Mouse (Mus musculus) embryonic fibroblast, embryonic 13.5 days (primary cell): ENCODE measurements around the gene Lrrk2. TPM values are rescaled to one million over a fixed set of nuclear protein-coding genes. Genes with fewer than 3 reads are reported as not detected.
A peak's percentile ranks its signal among the peaks of the same experiment; 100 is the strongest.

Experiments
- H3K27ac ChIP-seq: 2 replicates; pipeline ENCODE4 v1.5.1; 2012; ENCODE audit warnings: low read length, control low read depth, inconsistent platforms; ENCODE audit not compliant: insufficient read depth
- H3K4me1 ChIP-seq: 2 replicates; pipeline ENCODE4 v1.6.1; 2011; ENCODE audit warnings: low read length; ENCODE audit not compliant: control insufficient read depth, insufficient read depth
- H3K4me3 ChIP-seq: 2 replicates; pipeline ENCODE4 v1.5.1; 2011; ENCODE audit warnings: mild to moderate bottlenecking, control low read depth, low read length; ENCODE audit not compliant: insufficient read depth
- CTCF ChIP-seq: IDR thresholded peaks from 2 replicates; pipeline ENCODE4 v1.5.1; 2011; ENCODE audit warnings: mild to moderate bottlenecking, control low read depth, low read length, moderate library complexity, borderline replicate concordance; ENCODE audit not compliant: insufficient read depth
- POLR2A ChIP-seq: IDR thresholded peaks from 2 replicates; pipeline ENCODE4 v1.6.1; 2011; ENCODE audit warnings: low read depth, mild to moderate bottlenecking, control low read depth, low read length, moderate library complexity
- polyA plus RNA-seq: library from polyadenylated mRNA; stranded (reverse); fragments of >200 nt; gene quantifications from 2 replicates; pipeline ENCODE4 v1.2.4, GENCODE M21; 2011; ENCODE audit warnings: low read depth; ENCODE audit not compliant: missing spikeins, insufficient read length

Gene Lrrk2
- 29.8 and 35.0 TPM in 2 replicates for polyA plus RNA-seq

GRCm38 (mm10) chr15:91672645-91673568 lies at the start of gene Lrrk2:
Gene Lrrk2, plus strand, starts transcription at chr15:91673175.
- H3K4me3 ChIP-seq: peak within 1 kb of the TSS; percentile 53
- H3K4me1 ChIP-seq: peaks cover 2% of the 10 kb centered on the region
- H3K27ac ChIP-seq: peak within 1 kb of the TSS; percentile 50
- TF ChIP-seq CTCF (no peak), POLR2A (peak; percentile 93)

GRCm38 (mm10) chr15:91624475-91624874 lies 48.5 kb upstream of the Lrrk2 start:
- 0 out of 2 replicates have a peak, but pooled peaks cover 5% of the 10 kb centered on the region for H3K4me1 ChIP-seq
- no peak overlapping the region for H3K27ac ChIP-seq
- H3K4me3 ChIP-seq: no peak overlapping the region
- TF ChIP-seq CTCF: no peak
- no peak for TF ChIP-seq POLR2A

GRCm38 (mm10) chr15:91629137-91629536 lies 43.8 kb upstream of the Lrrk2 start:
- peak overlapping the region; percentile 3; the same call in 1 of the 2 replicates for H3K27ac ChIP-seq
- 0 out of 2 replicates have a peak, but pooled peaks cover 5% of the 10 kb centered on the region for H3K4me1 ChIP-seq
- no peak overlapping the region for H3K4me3 ChIP-seq
- TF ChIP-seq CTCF (no peak), POLR2A (no peak)

DNA sequence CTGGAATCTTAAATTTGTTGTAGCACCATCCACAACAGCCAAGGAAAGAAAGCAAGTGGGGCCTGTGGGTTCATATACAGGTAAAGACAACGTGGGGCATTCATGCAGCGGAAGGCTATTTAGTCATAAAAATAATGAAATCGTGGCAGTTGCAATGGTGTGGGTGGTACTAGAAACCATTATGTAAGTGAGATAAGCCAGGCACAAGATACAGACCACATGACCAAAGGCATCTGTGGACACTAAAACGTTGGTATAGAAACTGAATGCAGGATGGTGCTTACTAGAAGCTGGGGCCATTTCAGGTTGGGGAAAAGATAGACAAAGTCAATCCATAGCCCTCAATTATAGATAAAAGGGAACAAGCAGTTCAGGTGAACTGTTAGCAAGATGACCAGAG lies 40.5 kb upstream of the Lrrk2 start:
- no peak for TF ChIP-seq POLR2A
- TF ChIP-seq CTCF: no peak
- no peak overlapping the region for H3K27ac ChIP-seq
- 0 out of 2 replicates have a peak, but pooled peaks cover 5% of the 10 kb centered on the region for H3K4me1 ChIP-seq
- H3K4me3 ChIP-seq: no peak overlapping the region

DNA sequence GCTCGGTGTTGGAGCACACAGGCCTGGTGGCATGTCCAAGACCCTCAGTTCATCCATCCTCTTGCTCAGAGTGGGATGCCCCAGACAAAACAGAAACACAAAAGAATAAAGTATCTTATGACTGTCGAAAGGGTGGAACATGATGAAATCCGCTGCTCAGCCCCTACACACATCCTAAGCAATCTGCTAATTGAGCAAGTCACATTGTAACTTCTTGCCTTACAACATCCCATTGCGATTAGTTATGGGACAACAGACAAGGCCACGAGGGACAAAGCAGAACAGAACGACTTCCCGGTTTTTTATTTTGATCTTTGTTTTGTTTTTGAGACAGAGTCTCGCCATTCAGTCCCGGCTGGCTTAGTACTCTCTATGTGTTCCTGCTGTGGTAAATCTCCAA lies 39.9 kb upstream of the Lrrk2 start:
- Histone ChIP-seq H3K4me3 (no peak overlapping the region), H3K27ac (no peak overlapping the region)
- TF ChIP-seq CTCF (no peak), POLR2A (no peak)

DNA sequence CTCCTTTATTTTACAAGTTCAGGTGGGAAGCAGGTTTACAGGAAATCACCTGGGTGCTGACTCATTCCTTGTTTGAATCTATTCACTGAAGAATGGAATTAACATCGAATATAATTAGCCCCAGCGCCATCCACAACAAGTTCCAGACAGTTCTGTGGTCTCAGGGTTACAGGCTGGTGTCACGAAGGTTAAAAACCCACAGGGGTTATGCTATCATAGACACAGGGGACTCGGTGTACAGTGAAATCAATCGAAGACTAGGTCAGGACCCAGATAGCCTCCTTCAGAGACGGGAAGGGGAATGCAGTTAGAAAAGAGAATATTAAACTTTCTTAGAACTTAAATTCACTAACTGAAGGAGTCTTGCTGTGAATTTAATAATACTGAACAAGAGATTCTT lies 39.2 kb upstream of the Lrrk2 start:
- 0 out of 2 replicates have a peak, but pooled peaks cover 5% of the 10 kb centered on the region for H3K4me1 ChIP-seq
- TF ChIP-seq CTCF: no peak
- TF ChIP-seq POLR2A: no peak

More for the DNA sequence above, 39.9 kb upstream of the Lrrk2 start:
- 0 out of 2 replicates have a peak, but pooled peaks cover 5% of the 10 kb centered on the region for H3K4me1 ChIP-seq

DNA sequence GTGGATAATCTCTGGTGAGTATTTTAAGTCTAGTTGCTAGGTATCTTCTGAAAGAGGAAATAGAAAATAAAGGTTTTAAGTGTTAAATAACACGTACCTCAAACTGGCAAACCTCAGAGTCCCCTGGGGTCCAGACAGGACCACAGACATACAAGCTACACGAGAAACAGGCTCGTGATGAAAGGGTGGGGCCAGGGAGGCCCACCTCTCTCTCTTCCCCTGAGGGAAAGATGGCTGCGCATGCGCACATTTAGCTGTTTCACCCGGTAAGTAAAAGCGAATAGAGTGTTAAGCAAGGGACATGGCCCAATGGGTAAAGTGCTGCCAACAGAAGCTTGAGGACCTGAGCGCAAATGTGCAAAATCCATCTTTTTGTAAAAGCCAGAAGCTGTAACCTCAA lies 38.7 kb upstream of the Lrrk2 start:
- TF ChIP-seq POLR2A (no peak), CTCF (no peak)
- no peak overlapping the region for H3K4me3 ChIP-seq
- no peak overlapping the region for H3K27ac ChIP-seq
- H3K4me1 ChIP-seq: 0 out of 2 replicates have a peak, but pooled peaks cover under 1% of the 10 kb centered on the region

More for the DNA sequence above, 39.2 kb upstream of the Lrrk2 start:
- Histone ChIP-seq H3K4me3 (no peak overlapping the region), H3K27ac (no peak overlapping the region)

- no peak for TF ChIP-seq POLR2A
- TF ChIP-seq CTCF: no peak
- Histone ChIP-seq H3K27ac (no peak overlapping the region), H3K4me1 (no peaks in the 10 kb centered on the region), H3K4me3 (no peak overlapping the region)
These were observed 31.3 kb upstream of the Lrrk2 start for GRCm38 (mm10) chr15:91641631-91642030.

GRCm38 (mm10) chr15:91642682-91643306 lies 30.2 kb upstream of the Lrrk2 start:
- Histone ChIP-seq H3K4me3 (no peak overlapping the region), H3K27ac (no peak overlapping the region), H3K4me1 (no peaks in the 10 kb centered on the region)
- TF ChIP-seq POLR2A: no peak
- no peak for TF ChIP-seq CTCF
